Mouse (Mus musculus) thymus, adult 18-20 months (tissue): ENCODE results near the gene Rheb.
"Not testable (repeated sequence)": the region's sequence is repeated elsewhere in the genome, so short reads cannot be mapped to it uniquely, and the experiment has no call there.

ENCODE experiments used
- DNase-seq, 2 experiments: peaks; one replicate each; pipeline ENCODE4 v3.0.0; 2022; ENCODE audit warnings: mixed read lengths in 2 of 2

Rheb gene

GRCm38 (mm10) chr5:24782957-24783356 lies 59.5 kb downstream of the Rheb start:
- no peak for DNase-seq

- no peak for DNase-seq
Observed at GRCm38 (mm10) chr5:24781048-24781447, 61.4 kb downstream of the Rheb start.

GRCm38 (mm10) chr5:24779881-24780512 lies 62.4 kb downstream of the Rheb start:
- DNase-seq, result no peak

- no peak for DNase-seq
Observed at GRCm38 (mm10) chr5:24779321-24779720, 63.1 kb downstream of the Rheb start.

GRCm38 (mm10) chr5:24778843-24779140 lies 63.6 kb downstream of the Rheb start:
- no peak for DNase-seq

- no peak for DNase-seq
Observed at GRCm38 (mm10) chr5:24778082-24778842, 64.2 kb downstream of the Rheb start.

GRCm38 (mm10) chr5:24776681-24777080 lies 65.7 kb downstream of the Rheb start:
- DNase-seq, result no peak

GRCm38 (mm10) chr5:24774549-24774948 lies 67.9 kb downstream of the Rheb start:
- DNase-seq, result not testable (repeated sequence)

- DNase-seq, result no peak
Observed at GRCm38 (mm10) chr5:24757816-24758215, 84.6 kb downstream of the Rheb start, which contains the start of gene Crygn. TSS of gene Crygn (minus strand) at chr5:24758008.

- DNase-seq, result no peak
Observed at GRCm38 (mm10) chr5:24756931-24757330, 85.5 kb downstream of the Rheb start.
